In genomic region chr5:106783864-106784609, GRCm38 (mm10) we compare ENCODE assay signal across 10 mouse cellular contexts.
DNase-seq lines count a peak whose midpoint lies in the region; ATAC-seq and TF ChIP-seq lines count a peak whose summit lies in the region.
"Had no signal": no experiment of that assay in that cellular context is flagged by ENCODE, and none has a peak within 500 bp of the region (broad histone marks: within the 10 kb centered on the region; RNA-seq: fewer than 3 reads in every experiment).

No protein-coding gene starts in this region.

- H3K4me2 ChIP-seq in liver, embryonic 15.5 days, result peak overlapping the region; percentile 23; the same call in 1 of the 2 replicates

- DNase-seq in hindbrain, embryonic 10.5 days (ENCODE audit: low spot score), result peak; percentile 26
- DNase-seq in T-cell, adult 2 months (ENCODE audit: low spot score), result no peak
- no peak for DNase-seq in ovary, postnatal 14 days (ENCODE audit: low spot score)
- no peak for DNase-seq in adrenal gland, postnatal 4 days (ENCODE audit: low spot score in 2 of 2)
- DNase-seq in kidney, adult 18-20 months, result no peak
- DNase-seq: cerebellum, adult 9-11 months; lung, postnatal 36 days had no signal

- no peaks in the 10 kb centered on the region for H3K9me3 ChIP-seq in ES-Bruce4 (replicated peaks; ENCODE audit: control insufficient read depth, insufficient read depth, low read length, poor library complexity, severe bottlenecking)
- no peaks in the 10 kb centered on the region for H3K9me3 ChIP-seq in hindbrain, embryonic 10.5 days
- no peaks in the 10 kb centered on the region for H3K9me3 ChIP-seq in liver, embryonic 15.5 days (replicated peaks)

- no peak for TF ChIP-seq CTCF in ES-Bruce4 (IDR thresholded peaks at IDR 0.05; ENCODE audit: low read depth, low read length)
- no peak for TF ChIP-seq CTCF in bone marrow macrophage, adult 2 months (IDR thresholded peaks at IDR 0.05; ENCODE audit: low read depth, low read length)

- H3K4me3 ChIP-seq in ES-Bruce4 (ENCODE audit: low read depth, low read length), result peak overlapping the region; percentile 19; the same call in 1 of the 2 replicates
- H3K4me3 ChIP-seq in bone marrow macrophage, adult 2 months (ENCODE audit: insufficient read depth, low read length), result peak overlapping the region; percentile 20; the same call in 1 of the 2 replicates
- peak overlapping the region; percentile 34 for H3K4me3 ChIP-seq in hindbrain, embryonic 10.5 days
- no peak overlapping the region for H3K4me3 ChIP-seq in liver, embryonic 15.5 days (replicated peaks)

- no peak overlapping the region for H3K9ac ChIP-seq in ES-Bruce4 (ENCODE audit: low read depth, poor library complexity, severe bottlenecking)
- H3K9ac ChIP-seq in liver, embryonic 15.5 days, result no peak overlapping the region

- TF ChIP-seq POLR2A in ES-Bruce4 (IDR thresholded peaks at IDR 0.05; ENCODE audit: insufficient read depth, low read length), result no peak
- no peak for TF ChIP-seq POLR2A in bone marrow macrophage, adult 2 months (IDR thresholded peaks at IDR 0.05; ENCODE audit: borderline replicate concordance, low read depth, low read length)

- H3K27ac ChIP-seq in ES-Bruce4 (ENCODE audit: insufficient read depth, low read length), result no peak overlapping the region
- H3K27ac ChIP-seq in bone marrow macrophage, adult 2 months (ENCODE audit: insufficient read depth, low read depth, low read length), result no peak overlapping the region
- peak overlapping the region; percentile 64 for H3K27ac ChIP-seq in hindbrain, embryonic 10.5 days
- H3K27ac ChIP-seq in liver, embryonic 15.5 days (replicated peaks), result no peak overlapping the region

- no peak for TF ChIP-seq EP300 in ES-Bruce4 (IDR thresholded peaks at IDR 0.05; ENCODE audit: insufficient read depth, low read depth, low read length)

- H3K27me3 ChIP-seq in ES-Bruce4 (ENCODE audit: control insufficient read depth, insufficient read depth, low read length, poor library complexity, severe bottlenecking), result peaks cover 1% of the 10 kb centered on the region; the same call in 1 of the 2 replicates
- 0 out of 2 replicates have a peak, but pooled peaks cover 3% of the 10 kb centered on the region for H3K27me3 ChIP-seq in hindbrain, embryonic 10.5 days (ENCODE audit: insufficient read depth, poor library complexity, severe bottlenecking)
- H3K27me3 ChIP-seq in liver, embryonic 15.5 days, result peaks cover 23% of the 10 kb centered on the region

- peaks cover 6% of the 10 kb centered on the region for H3K4me1 ChIP-seq in ES-Bruce4 (ENCODE audit: control insufficient read depth, insufficient read depth, low read length)
- peaks cover 5% of the 10 kb centered on the region for H3K4me1 ChIP-seq in bone marrow macrophage, adult 2 months (ENCODE audit: control insufficient read depth, insufficient read depth, low read length)
- peaks cover 17% of the 10 kb centered on the region for H3K4me1 ChIP-seq in hindbrain, embryonic 10.5 days (replicated peaks)
- H3K4me1 ChIP-seq in liver, embryonic 15.5 days (replicated peaks), result no peaks in the 10 kb centered on the region; the same call in 1 of the 2 replicates

- no peak for ATAC-seq in liver, embryonic 15.5 days (ENCODE audit: insufficient read depth)

- WGBS in hindbrain, embryonic 10.5 days, result 19% methylated on average over 11 of the region's 11 CpGs
- 9% methylated on average over 11 of the region's 11 CpGs for WGBS in liver, embryonic 15.5 days (ENCODE audit: insufficient replicate concordance)

- H3K36me3 ChIP-seq in ES-Bruce4 (ENCODE audit: control insufficient read depth, insufficient read depth, low read length, poor library complexity, severe bottlenecking), result no peaks in the 10 kb centered on the region
- H3K36me3 ChIP-seq in hindbrain, embryonic 10.5 days, result no peaks in the 10 kb centered on the region
- H3K36me3 ChIP-seq in liver, embryonic 15.5 days (replicated peaks), result no peaks in the 10 kb centered on the region
